Mouse (Mus musculus) erythroblast, embryonic 14.5 days (primary cell): ENCODE results near the gene Rrbp1. TPM values are rescaled to one million over a fixed set of nuclear protein-coding genes. Genes with fewer than 3 reads are reported as not detected.
A peak's percentile ranks its signal among the peaks of the same experiment; 100 is the strongest.

ENCODE experiments used
- H3K27me3 ChIP-seq: 2 replicates; pipeline ENCODE4 v1.6.1; 2012; ENCODE audit warnings: inconsistent platforms; ENCODE audit not compliant: control insufficient read depth
- H3K36me3 ChIP-seq: 2 replicates; pipeline ENCODE4 v1.6.1; 2012; ENCODE audit warnings: mild to moderate bottlenecking, inconsistent platforms; ENCODE audit not compliant: control insufficient read depth
- H3K4me1 ChIP-seq: 2 replicates; pipeline ENCODE4 v1.6.1; 2012; ENCODE audit warnings: inconsistent platforms; ENCODE audit not compliant: control insufficient read depth
- H3K4me3 ChIP-seq: replicated peaks from 2 replicates; pipeline ENCODE3; 2012; ENCODE audit warnings: moderate library complexity, mild to moderate bottlenecking, inconsistent platforms
- H3K9me3 ChIP-seq: 2 replicates; pipeline ENCODE4 v1.6.1; 2012; ENCODE audit warnings: low read length, inconsistent platforms, mixed read lengths; ENCODE audit not compliant: control insufficient read depth
- GATA1 ChIP-seq: IDR thresholded peaks from 2 replicates; pipeline ENCODE4 v1.6.1; 2012; ENCODE audit warnings: low read length, inconsistent platforms, mixed read lengths
- TAL1 ChIP-seq: IDR thresholded peaks from 3 replicates; pipeline ENCODE4 v1.6.1; 2012; ENCODE audit warnings: low read length, inconsistent platforms, mixed read lengths
- polyA plus RNA-seq: library from polyadenylated mRNA; stranded (reverse); fragments of >175 nt; gene quantifications from 2 replicates; pipeline ENCODE4 v1.2.3, GENCODE M21; 2012

Gene Rrbp1
- polyA plus RNA-seq, 1 experiment = 4.5 TPM

DNA sequence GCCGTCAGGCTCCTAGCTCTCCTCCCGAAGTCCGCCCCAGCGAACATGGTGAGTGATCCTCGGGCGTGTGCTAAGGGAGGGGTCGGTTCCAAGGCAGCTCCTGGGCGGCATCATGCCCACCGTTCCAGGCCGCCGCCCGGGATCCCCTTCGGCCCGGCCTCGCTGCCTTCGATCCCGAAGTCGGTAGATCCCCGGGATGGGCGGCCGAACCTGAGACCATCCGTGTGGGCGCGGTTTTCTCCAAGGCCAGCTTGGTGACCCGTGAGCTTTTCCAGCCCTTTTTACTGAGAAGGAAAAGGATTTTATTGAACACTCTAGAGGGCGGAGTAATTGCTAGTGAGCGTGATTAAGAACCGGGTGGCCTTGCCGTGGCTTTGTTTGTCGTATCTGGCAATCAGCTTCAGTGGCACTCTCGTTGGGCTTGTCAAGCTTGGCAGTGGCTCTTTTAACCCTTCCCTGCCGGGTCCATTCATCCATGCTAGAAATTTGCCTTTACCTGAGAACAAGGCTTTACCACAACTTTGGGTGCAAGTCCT, 95.4 kb downstream of the Rrbp1 start:
- TF ChIP-seq TAL1 (no peak), GATA1 (peak; percentile 50; the same call in 1 of the 2 replicates)
- Histone ChIP-seq H3K27me3 (peaks cover 4% of the 10 kb centered on the region), H3K4me3 (peak overlapping the region; percentile 91), H3K9me3 (no peaks in the 10 kb centered on the region), H3K4me1 (peaks cover 78% of the 10 kb centered on the region), H3K36me3 (no peaks in the 10 kb centered on the region)

DNA sequence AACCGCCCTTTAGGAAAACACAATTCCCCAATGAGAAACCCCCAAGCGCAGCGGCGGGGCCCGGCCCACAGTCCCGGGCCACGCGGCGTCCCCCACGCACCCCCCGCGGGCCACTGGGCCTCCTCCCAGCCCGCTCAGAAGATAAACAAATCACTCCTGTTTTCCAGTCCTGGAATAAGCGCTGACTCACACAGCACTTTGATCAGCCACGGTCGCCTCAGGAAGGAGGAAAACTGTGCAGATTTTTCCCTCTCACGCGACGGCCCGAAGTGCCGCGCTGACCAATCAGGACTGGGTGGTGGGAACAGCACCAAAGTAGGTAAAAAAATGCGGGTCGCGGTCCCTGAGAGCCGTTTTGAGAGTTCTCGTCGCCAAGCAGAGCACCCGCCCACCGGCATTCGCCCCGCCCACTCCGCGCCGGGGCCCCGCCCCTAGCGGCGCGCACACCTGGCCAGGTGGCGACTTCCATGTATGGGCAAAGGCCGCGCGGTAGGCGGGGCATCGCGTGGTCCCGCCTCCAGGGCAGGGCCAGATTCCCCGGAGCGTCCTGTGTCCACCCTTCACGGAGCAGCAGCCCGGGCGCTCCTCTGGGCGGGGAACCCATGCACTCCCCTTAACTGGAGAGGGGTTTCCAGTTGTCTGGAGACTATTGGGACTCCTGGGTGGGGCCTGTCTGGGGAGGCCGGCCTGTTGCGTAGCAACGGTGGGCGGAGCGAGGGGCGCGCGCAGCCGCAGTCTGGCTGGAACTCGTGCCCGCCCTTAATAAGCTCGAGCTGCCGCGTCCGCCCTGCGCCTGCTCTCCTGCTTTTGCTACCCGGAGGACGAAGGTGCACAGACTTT, 96.1 kb downstream of the Rrbp1 start, which contains the start of gene Dstn:
Dstn (plus strand) TSS at position 561 of the 840 bp plus-strand sequence.
- peaks cover 4% of the 10 kb centered on the region for H3K27me3 ChIP-seq
- no peaks in the 10 kb centered on the region for H3K9me3 ChIP-seq
- H3K4me1 ChIP-seq = peaks cover 82% of the 10 kb centered on the region
- TF ChIP-seq GATA1 (no peak), TAL1 (no peak)
- H3K36me3 ChIP-seq = no peaks in the 10 kb centered on the region
- H3K4me3 ChIP-seq = peak within 1 kb of the TSS; percentile 91

DNA sequence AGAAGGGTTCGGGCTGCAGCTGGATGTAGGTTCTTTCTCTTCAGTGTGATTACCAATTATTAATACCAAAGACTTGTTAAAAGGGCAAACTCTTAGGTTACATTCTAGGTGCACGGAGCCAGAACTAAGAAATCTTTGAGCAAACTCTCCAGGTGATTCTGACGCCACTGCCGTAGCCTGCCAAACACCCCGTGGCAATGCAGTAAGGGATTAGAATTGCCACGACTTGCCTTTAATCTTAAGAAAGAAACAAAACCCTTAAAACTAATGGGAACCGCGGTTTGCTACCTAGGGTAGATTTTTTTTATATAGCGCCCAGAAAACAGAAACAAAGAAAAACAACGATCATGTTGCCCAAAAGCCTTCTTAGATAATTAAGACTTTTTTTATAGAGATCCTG, 96.8 kb downstream of the Rrbp1 start:
- Histone ChIP-seq H3K4me1 (peaks cover 83% of the 10 kb centered on the region), H3K4me3 (peak overlapping the region; percentile 91), H3K9me3 (no peaks in the 10 kb centered on the region), H3K36me3 (no peaks in the 10 kb centered on the region), H3K27me3 (peaks cover 4% of the 10 kb centered on the region)
- TF ChIP-seq TAL1 = no peak
- no peak for TF ChIP-seq GATA1

DNA sequence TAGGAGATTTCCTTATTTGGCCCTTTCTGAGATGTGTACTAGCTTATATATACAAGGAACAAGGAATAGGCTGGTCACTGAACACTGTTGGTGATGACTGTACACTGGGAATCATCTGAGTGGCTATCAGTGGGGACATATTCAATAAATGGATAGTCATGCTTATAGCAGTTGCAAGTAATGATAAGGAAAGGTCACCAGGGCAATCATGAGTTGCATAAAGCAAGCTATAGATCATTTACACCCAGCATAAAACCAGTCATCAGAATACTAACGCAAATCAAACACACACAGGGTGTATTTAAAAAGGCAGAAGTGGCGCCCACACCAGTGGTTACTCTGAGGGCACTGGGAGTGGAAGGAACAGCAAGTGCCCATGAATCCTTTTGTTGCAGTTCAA, 98.9 kb downstream of the Rrbp1 start:
- Histone ChIP-seq H3K4me3 (no peak overlapping the region), H3K27me3 (peaks cover 4% of the 10 kb centered on the region), H3K36me3 (no peaks in the 10 kb centered on the region), H3K4me1 (peaks cover 65% of the 10 kb centered on the region), H3K9me3 (no peaks in the 10 kb centered on the region)
- TF ChIP-seq GATA1 = no peak
- 0 out of 3 replicates have a peak, but pooled peaks have one; percentile 23 for TF ChIP-seq TAL1

DNA sequence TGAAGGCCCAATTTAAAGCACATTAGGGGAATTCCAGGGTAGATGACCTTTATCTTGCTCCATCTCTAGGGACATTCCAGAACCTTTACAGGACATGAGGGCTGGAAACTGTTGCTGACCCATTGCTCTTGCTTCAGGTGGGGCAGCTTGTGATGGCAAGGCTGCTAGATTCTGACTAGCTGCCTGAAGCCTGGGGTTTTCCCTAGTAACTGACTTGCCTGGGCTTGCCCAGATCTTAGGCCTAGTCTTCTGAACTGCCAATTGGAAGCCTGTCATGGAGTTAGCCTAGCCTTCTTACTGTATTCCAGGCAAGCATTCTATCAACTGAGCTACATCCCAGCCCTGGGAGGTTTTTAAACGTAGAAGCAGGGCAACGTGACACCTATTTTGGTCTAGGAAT, 101.8 kb downstream of the Rrbp1 start:
- H3K9me3 ChIP-seq = no peaks in the 10 kb centered on the region
- TF ChIP-seq TAL1 (no peak), GATA1 (no peak)
- no peak overlapping the region for H3K4me3 ChIP-seq
- H3K36me3 ChIP-seq = no peaks in the 10 kb centered on the region
- H3K4me1 ChIP-seq = peaks cover 36% of the 10 kb centered on the region
- no peaks in the 10 kb centered on the region; the same call in none of the 2 replicates for H3K27me3 ChIP-seq

DNA sequence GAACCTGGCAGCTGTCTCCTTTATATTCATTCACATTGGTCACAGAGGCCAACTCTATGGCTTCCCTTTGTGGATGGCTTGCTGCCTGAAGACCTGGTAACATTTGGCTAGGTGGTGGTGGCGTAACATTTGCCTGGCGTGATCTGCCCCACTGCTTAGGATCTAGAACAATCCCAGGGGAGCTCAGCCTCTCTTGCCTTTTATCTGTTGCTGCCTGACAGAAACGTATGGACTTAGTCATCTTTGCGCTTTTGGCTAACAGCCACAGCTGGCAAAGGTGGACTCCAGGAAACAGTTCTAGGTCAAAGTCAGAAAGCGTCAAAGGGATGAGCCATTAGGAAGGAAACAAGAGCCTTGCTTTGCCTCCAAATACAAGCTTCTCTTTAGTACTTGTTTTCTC, 106.2 kb downstream of the Rrbp1 start:
- TF ChIP-seq GATA1 (no peak), TAL1 (no peak)
- Histone ChIP-seq H3K27me3 (no peaks in the 10 kb centered on the region), H3K36me3 (no peaks in the 10 kb centered on the region), H3K9me3 (no peaks in the 10 kb centered on the region), H3K4me3 (no peak overlapping the region), H3K4me1 (peaks cover 10% of the 10 kb centered on the region)

DNA sequence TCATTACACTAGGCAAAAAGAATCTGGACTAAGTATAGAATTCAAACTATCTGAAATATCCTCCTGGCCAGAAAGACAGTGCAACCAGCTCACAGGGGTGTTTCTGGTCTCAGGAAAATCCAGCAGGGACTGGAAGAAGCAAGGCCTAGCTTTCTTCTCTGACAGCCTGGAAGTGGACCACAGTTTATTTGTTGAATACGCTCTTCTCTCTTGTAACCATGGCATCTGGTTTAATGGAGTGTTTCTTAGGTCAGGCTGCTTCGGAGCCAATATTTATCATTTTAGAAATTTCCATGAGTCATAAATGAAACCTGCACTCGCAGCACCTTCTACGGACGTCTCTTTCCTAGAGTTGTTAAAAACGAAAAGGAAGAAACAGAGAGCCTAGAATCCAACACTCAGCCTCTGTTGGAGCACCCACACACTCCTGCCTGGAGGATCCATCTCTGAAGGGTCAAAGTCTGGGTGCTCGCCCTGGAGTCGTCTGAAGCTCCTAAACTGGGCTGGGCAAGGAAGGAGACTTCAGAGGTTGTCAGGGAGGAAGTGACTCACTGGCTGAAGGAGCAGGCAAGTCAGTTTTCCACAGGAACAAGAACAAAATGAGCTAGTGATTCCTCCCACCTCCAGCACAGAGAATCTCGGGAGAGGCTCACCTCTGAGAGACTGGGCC, 107.6 kb downstream of the Rrbp1 start:
- Histone ChIP-seq H3K36me3 (no peaks in the 10 kb centered on the region), H3K9me3 (no peaks in the 10 kb centered on the region), H3K4me3 (no peak overlapping the region), H3K27me3 (no peaks in the 10 kb centered on the region), H3K4me1 (peaks cover 14% of the 10 kb centered on the region)
- TF ChIP-seq GATA1 (no peak), TAL1 (no peak)

DNA sequence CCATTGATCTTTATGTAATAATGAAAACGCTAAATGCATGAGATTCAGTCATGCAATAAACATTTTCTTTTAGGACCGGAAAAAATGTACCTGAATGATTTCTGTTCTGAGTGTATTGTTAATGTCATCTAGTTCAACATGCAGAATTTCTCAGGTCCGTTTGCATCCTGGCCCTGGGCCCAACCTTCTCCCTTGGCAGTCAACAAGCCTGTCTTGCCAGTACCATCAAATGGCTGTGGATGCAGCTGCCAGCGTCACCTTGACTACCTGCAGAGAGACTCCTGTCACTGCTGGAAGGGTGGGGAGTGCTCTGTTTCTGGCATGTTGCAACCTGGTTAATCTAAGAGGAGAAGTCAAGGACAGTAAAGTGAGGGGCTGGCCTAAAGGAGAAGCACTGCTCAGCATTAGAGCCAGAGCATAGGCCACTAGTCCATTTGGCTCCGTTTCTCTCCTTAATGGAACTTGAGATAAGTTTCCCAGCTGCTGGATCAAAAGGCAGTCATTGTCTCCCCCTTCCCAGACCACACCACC, 110.2 kb downstream of the Rrbp1 start:
- TF ChIP-seq TAL1 = no peak
- TF ChIP-seq GATA1 = no peak
- H3K27me3 ChIP-seq = no peaks in the 10 kb centered on the region
- H3K4me1 ChIP-seq = peaks cover 21% of the 10 kb centered on the region
- H3K36me3 ChIP-seq = no peaks in the 10 kb centered on the region
- no peak overlapping the region for H3K4me3 ChIP-seq
- H3K9me3 ChIP-seq = no peaks in the 10 kb centered on the region
